Mouse (Mus musculus) frontal cortex, postnatal 14 days (tissue): Measurements from ENCODE around the gene Mrpl2.

Source experiments
- DNase-seq, 2 experiments: peaks; one replicate each; pipeline ENCODE4 v3.0.0; 2022; ENCODE audit warnings: low spot score in 2 of 2

Mrpl2 gene

GRCm38 (mm10) chr17:46645561-46646321 is at the start of gene Mrpl2, which contains the start of gene Klc4:
TSS of gene Mrpl2 (plus strand) at chr17:46646229.
TSS of gene Klc4 (minus strand) at chr17:46646022.
- peak; percentile 98 to 100 for DNase-seq

GRCm38 (mm10) chr17:46597956-46598355 is 48.1 kb upstream of the Mrpl2 start:
- no peak for DNase-seq

- no peak for DNase-seq
Measured at GRCm38 (mm10) chr17:46598963-46599362, 47.1 kb upstream of the Mrpl2 start.

- no peak for DNase-seq
Measured at GRCm38 (mm10) chr17:46600569-46600968, 45.5 kb upstream of the Mrpl2 start.

- DNase-seq, result no peak
Measured at GRCm38 (mm10) chr17:46602212-46602611, 43.8 kb upstream of the Mrpl2 start.

- DNase-seq, result no peak
Measured at GRCm38 (mm10) chr17:46603229-46603628, 42.8 kb upstream of the Mrpl2 start.

- no peak for DNase-seq
Measured at GRCm38 (mm10) chr17:46605126-46605525, 40.9 kb upstream of the Mrpl2 start.

GRCm38 (mm10) chr17:46605987-46606386 is 40.0 kb upstream of the Mrpl2 start:
- DNase-seq, result peak in 1 of 2 experiments; percentile 23

- no peak for DNase-seq
Measured at GRCm38 (mm10) chr17:46609721-46610514, 36.1 kb upstream of the Mrpl2 start.

- no peak for DNase-seq
Measured at GRCm38 (mm10) chr17:46611316-46611715, 34.7 kb upstream of the Mrpl2 start.

- DNase-seq, result no peak
Measured at GRCm38 (mm10) chr17:46612189-46612588, 33.8 kb upstream of the Mrpl2 start.

- DNase-seq, result no peak
Measured at GRCm38 (mm10) chr17:46612820-46613219, 33.2 kb upstream of the Mrpl2 start.

GRCm38 (mm10) chr17:46613229-46613628 is 32.8 kb upstream of the Mrpl2 start:
- no peak for DNase-seq

- no peak for DNase-seq
Measured at GRCm38 (mm10) chr17:46617799-46618198, 28.2 kb upstream of the Mrpl2 start.

- DNase-seq, result no peak
Measured at GRCm38 (mm10) chr17:46618394-46618768, 27.6 kb upstream of the Mrpl2 start.

- DNase-seq, result no peak
Measured at GRCm38 (mm10) chr17:46618769-46619682, 27.0 kb upstream of the Mrpl2 start.

GRCm38 (mm10) chr17:46619683-46620357 is 26.2 kb upstream of the Mrpl2 start:
- no peak for DNase-seq

- peak in 1 of 2 experiments; percentile 40 for DNase-seq
Measured at GRCm38 (mm10) chr17:46621324-46621723, 24.7 kb upstream of the Mrpl2 start.

GRCm38 (mm10) chr17:46622269-46622668 is 23.8 kb upstream of the Mrpl2 start:
- DNase-seq, result no peak

- DNase-seq, result no peak
Measured at GRCm38 (mm10) chr17:46623819-46624557, 22.0 kb upstream of the Mrpl2 start.

- DNase-seq, result no peak
Measured at GRCm38 (mm10) chr17:46624598-46624997, 21.4 kb upstream of the Mrpl2 start.
